Mouse (Mus musculus) forebrain, embryonic 10.5 days (tissue): ENCODE measurements at regions not wholly inside any gene's neighbourhood (a gene's known extent, or its start where the extent isn't known, plus 50 kb on each side); places are given as distances from the start of the nearest gene placed in this dataset.
"Not testable (repeated sequence)": the region's sequence is repeated elsewhere in the genome, so short reads cannot be mapped to it uniquely, and the experiment has no call there.

Experiments
- DNase-seq: peaks from one replicate; pipeline ENCODE4 v3.0.0-alpha.2; 2017; ENCODE audit warnings: low spot score; ENCODE audit errors: extremely low spot score
- H3K27ac ChIP-seq: fragments of 300-500 bp; sonication (generic); 2 replicates; pipeline ENCODE4 v1.5.1; 2016; ENCODE audit warnings: mild to moderate bottlenecking
- H3K27me3 ChIP-seq: fragments of 300-500 bp; sonication (generic); 2 replicates; pipeline ENCODE4 v1.6.1; 2016; ENCODE audit warnings: mild to moderate bottlenecking; ENCODE audit not compliant: poor library complexity, severe bottlenecking
- H3K36me3 ChIP-seq: fragments of 300-500 bp; sonication (generic); replicated peaks from 2 replicates; pipeline ENCODE4 v1.6.1; 2016; ENCODE audit warnings: mild to moderate bottlenecking, moderate library complexity
- H3K4me1 ChIP-seq: fragments of 300-500 bp; sonication (generic); 2 replicates; pipeline ENCODE4 v1.6.1; 2016
- H3K4me3 ChIP-seq: fragments of 300-500 bp; sonication (generic); 2 replicates; pipeline ENCODE4 v1.5.1; 2016; ENCODE audit warnings: mild to moderate bottlenecking, moderate library complexity
- H3K9me3 ChIP-seq: fragments of 300-500 bp; sonication (generic); 2 replicates; pipeline ENCODE4 v1.6.1; 2016; ENCODE audit warnings: mild to moderate bottlenecking, moderate library complexity
- WGBS: fragments of 180-500 bp; shearing (Covaris S2); methylation state at CpG from one replicate; pipeline ENCODE4 v1.1.7; 2016; 5-methylcytosine and 5-hydroxymethylcytosine counted together

GRCm38 (mm10) chrX:99732526-99732925 lies 88.3 kb upstream of the Tmem28 start:
- H3K4me1 ChIP-seq: no peaks in the 10 kb centered on the region
- no peaks in the 10 kb centered on the region for H3K36me3 ChIP-seq
- no peak overlapping the region for H3K27ac ChIP-seq
- H3K4me3 ChIP-seq: no peak overlapping the region
- no peaks in the 10 kb centered on the region for H3K9me3 ChIP-seq
- WGBS: 87% methylated on average over 2 of the region's 2 CpGs
- peaks cover 82% of the 10 kb centered on the region for H3K27me3 ChIP-seq
- DNase-seq: no peak

- Histone ChIP-seq H3K27ac (no peak overlapping the region), H3K27me3 (peaks cover 78% of the 10 kb centered on the region), H3K36me3 (no peaks in the 10 kb centered on the region), H3K4me1 (no peaks in the 10 kb centered on the region), H3K9me3 (no peaks in the 10 kb centered on the region), H3K4me3 (no peak overlapping the region)
- 5% methylated on average over 1 of the region's 1 CpGs for WGBS
- DNase-seq: no peak
These were observed 95.7 kb upstream of the Tmem28 start for GRCm38 (mm10) chrX:99725101-99725500.

DNA sequence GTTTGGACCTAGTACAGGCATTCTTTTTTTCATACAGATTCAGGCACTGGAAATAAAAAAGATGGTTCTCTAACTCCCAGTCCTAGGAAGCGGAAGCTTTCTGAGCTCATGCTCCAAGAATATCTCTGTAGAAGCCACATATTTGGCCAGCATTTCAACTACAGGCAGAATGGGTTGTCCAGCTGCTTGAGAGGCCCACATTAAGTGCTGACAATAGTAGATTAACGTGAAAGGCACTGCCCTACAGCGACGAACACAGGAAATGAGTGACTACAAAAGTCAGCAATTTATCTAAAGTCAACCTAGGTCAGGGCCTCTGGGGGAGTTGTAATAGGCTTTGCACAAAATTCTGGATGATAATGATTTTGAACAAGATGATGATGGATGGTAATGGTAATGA lies 125.5 kb upstream of the Tmem28 start:
- Histone ChIP-seq H3K27ac (no peak overlapping the region), H3K4me3 (no peak overlapping the region), H3K36me3 (no peaks in the 10 kb centered on the region), H3K4me1 (no peaks in the 10 kb centered on the region), H3K27me3 (peaks cover 64% of the 10 kb centered on the region), H3K9me3 (no peaks in the 10 kb centered on the region)
- WGBS: 85% methylated on average over 4 of the region's 4 CpGs
- DNase-seq: no peak

DNA sequence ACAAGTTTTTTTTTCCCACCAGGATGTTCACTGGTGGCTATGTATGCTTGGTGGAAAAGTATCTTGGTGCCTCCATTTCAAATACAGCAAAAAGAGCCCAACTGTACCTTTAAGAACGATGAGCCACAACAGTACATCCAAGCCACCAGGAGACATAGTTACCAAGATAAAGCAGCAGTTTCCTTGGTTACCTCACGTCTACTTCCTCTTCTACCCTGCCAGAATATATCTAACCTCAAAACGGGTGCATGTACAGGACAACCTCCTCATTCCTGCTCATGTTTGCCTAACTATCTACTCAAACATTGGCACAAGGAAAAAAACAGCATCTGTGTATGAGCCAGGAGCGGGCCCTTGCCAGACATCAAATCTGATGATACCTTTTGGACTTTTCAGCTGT lies 129.8 kb upstream of the Tmem28 start:
- H3K36me3 ChIP-seq: no peaks in the 10 kb centered on the region
- no peak for DNase-seq
- no peak overlapping the region for H3K27ac ChIP-seq
- no peaks in the 10 kb centered on the region for H3K9me3 ChIP-seq
- 80% methylated on average over 4 of the region's 4 CpGs for WGBS
- H3K4me3 ChIP-seq: no peak overlapping the region
- peaks cover 96% of the 10 kb centered on the region for H3K27me3 ChIP-seq
- no peaks in the 10 kb centered on the region for H3K4me1 ChIP-seq

DNA sequence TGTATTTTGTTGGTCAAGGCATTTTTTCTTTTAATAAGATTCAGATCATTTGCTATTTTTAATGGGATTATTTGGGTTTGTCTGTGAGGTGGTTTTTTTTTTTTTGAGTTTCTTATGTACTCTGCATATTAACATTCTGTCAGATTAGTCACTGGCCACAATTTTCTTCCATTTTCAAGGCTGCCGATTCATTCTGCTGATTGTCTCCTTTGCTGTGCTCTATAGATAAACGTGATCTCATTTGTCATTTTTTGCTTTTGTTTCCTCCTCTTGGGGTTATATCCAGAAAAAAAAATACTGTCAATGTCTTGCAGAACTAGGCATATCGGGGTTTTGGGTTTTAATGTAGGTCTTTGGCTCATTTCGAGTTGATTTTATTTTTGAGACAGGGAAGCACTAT lies 131.1 kb upstream of the Tmem28 start:
- no peak overlapping the region for H3K4me3 ChIP-seq
- 88% methylated on average over 4 of the region's 4 CpGs for WGBS
- H3K4me1 ChIP-seq: no peaks in the 10 kb centered on the region
- H3K36me3 ChIP-seq: no peaks in the 10 kb centered on the region
- H3K9me3 ChIP-seq: no peaks in the 10 kb centered on the region
- H3K27me3 ChIP-seq: peaks cover 95% of the 10 kb centered on the region
- no peak overlapping the region for H3K27ac ChIP-seq
- no peak for DNase-seq

DNA sequence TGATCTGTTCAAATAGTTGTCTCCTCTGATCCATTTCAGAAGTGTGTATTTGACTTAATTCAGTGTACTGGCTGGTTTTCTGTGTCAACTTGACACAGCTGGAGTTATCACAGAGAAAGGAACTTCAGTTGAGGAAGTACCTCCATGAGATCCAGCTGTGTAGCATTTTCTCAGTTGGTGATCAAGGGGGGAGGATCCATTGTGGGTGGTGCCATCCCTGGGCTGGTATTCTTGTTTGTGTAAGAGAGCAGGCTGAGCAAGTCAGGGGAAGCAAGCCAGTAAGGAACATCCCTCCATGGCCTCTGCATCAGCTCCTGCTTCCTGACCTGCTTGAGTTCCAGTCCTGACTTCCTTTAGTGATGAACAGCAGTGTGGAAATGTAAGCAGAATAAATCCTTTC lies 138.3 kb upstream of the Tmem28 start:
- DNase-seq, H3K4me1 ChIP-seq, H3K36me3 ChIP-seq, H3K9me3 ChIP-seq, H3K4me3 ChIP-seq, H3K27ac ChIP-seq: not testable (repeated sequence)
- H3K27me3 ChIP-seq: peaks cover 68% of the 10 kb centered on the region

DNA sequence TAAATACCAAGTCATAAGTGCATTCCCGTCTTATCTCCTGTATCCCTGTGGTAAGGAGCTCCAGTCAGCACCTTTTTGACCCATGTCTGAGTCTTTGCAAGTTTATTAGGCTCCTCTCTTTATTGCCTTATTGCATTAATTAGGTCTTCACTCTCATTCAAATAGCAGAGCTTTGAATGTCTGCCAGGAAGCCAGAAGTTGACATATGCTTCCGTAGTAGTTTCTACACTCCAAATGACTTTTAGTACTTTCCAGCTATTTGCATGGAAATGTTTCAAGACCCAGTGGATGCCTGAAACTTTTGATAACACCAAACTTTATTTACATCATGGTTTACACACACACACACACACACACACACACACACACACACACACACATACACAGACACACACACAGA lies 153.2 kb upstream of the Tmem28 start:
- Histone ChIP-seq H3K9me3 (no peaks in the 10 kb centered on the region), H3K4me3 (no peak overlapping the region), H3K36me3 (no peaks in the 10 kb centered on the region), H3K27me3 (peaks cover 100% of the 10 kb centered on the region), H3K27ac (no peak overlapping the region), H3K4me1 (no peaks in the 10 kb centered on the region)
- DNase-seq: no peak
- 91% methylated on average over 2 of the region's 2 CpGs for WGBS

DNA sequence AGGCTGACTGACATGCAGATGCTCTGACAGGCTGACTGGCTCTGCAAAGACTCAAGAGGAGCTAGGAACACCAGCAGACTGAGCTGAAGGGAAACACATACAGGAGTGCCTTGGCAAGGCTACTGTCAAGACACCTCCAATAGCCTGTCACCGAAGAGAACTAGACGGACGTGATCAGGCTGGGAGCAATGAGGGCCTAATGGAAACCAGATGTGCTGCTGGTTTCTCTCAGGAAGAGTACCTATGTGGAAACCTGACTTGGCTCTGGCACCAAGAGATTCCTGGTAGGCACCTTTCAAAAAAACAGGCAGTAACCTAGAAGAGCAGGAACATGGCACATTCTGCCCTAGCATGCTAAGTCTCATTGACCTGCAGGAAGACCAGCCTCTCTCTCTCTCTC lies 158.3 kb upstream of the Tmem28 start:
- H3K9me3 ChIP-seq: no peaks in the 10 kb centered on the region
- no peak overlapping the region for H3K4me3 ChIP-seq
- no peak overlapping the region for H3K27ac ChIP-seq
- H3K36me3 ChIP-seq: no peaks in the 10 kb centered on the region
- H3K4me1 ChIP-seq: peaks cover 24% of the 10 kb centered on the region
- 72% methylated on average over 3 of the region's 3 CpGs for WGBS
- H3K27me3 ChIP-seq: peaks cover 100% of the 10 kb centered on the region
- no peak for DNase-seq

- DNase-seq: peak; percentile 15
- WGBS: 30% methylated on average over 7 of the region's 8 CpGs
- peaks cover 100% of the 10 kb centered on the region for H3K27me3 ChIP-seq
- H3K4me3 ChIP-seq: no peak overlapping the region
- H3K36me3 ChIP-seq: no peaks in the 10 kb centered on the region
- H3K9me3 ChIP-seq: no peaks in the 10 kb centered on the region
- H3K4me1 ChIP-seq: peaks cover 33% of the 10 kb centered on the region
- 0 out of 2 replicates have a peak overlapping the region, but pooled peaks have one; percentile 25 for H3K27ac ChIP-seq
These were observed 161.2 kb upstream of the Tmem28 start for GRCm38 (mm10) chrX:99659496-99660140.

- no peaks in the 10 kb centered on the region for H3K36me3 ChIP-seq
- peak overlapping the region; percentile 56; the same call in 1 of the 2 replicates for H3K27ac ChIP-seq
- peaks cover 100% of the 10 kb centered on the region for H3K27me3 ChIP-seq
- H3K4me3 ChIP-seq: no peak overlapping the region
- H3K4me1 ChIP-seq: peaks cover 33% of the 10 kb centered on the region
- 23% methylated on average over 8 of the region's 8 CpGs for WGBS
- H3K9me3 ChIP-seq: no peaks in the 10 kb centered on the region
- peak; percentile 73 for DNase-seq
These were observed 162.9 kb upstream of the Tmem28 start for GRCm38 (mm10) chrX:99657790-99658451.

- H3K4me3 ChIP-seq: no peak overlapping the region
- H3K4me1 ChIP-seq: peaks cover 33% of the 10 kb centered on the region
- DNase-seq: no peak
- WGBS: 69% methylated on average over 6 of the region's 6 CpGs
- no peaks in the 10 kb centered on the region for H3K36me3 ChIP-seq
- H3K27ac ChIP-seq: no peak overlapping the region
- peaks cover 100% of the 10 kb centered on the region for H3K27me3 ChIP-seq
- H3K9me3 ChIP-seq: no peaks in the 10 kb centered on the region
These were observed 163.8 kb upstream of the Tmem28 start for GRCm38 (mm10) chrX:99656988-99657387.

DNA sequence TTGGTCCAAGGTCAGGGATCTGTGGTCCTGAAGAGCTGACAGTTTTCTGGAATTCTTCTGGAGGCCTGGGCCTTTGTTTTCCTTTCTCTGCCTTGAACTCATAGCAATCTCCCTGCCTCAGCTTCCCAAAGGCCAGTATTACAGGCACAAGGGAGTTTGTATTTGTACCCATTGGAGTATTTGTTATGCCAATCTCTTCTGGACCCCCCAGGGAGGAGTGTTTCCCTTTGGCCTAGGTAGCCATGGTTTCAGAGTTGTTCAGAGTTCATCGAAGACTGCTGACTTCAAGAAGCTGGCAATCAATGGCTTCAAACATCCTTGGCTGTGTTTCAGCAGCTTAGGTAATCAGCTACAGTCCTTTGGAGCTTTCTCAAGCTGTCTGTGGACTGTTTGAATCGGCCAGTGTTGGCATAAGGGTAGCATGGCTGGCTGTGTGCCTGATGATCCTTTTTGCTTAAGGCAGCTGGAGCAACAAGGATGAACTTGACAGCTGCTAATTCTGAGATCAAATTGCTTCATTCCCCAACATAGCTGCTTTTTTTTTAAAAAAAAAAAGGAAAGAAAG lies 161.2 kb upstream of the Pja1 start:
- H3K27me3 ChIP-seq: peaks cover 97% of the 10 kb centered on the region

DNA sequence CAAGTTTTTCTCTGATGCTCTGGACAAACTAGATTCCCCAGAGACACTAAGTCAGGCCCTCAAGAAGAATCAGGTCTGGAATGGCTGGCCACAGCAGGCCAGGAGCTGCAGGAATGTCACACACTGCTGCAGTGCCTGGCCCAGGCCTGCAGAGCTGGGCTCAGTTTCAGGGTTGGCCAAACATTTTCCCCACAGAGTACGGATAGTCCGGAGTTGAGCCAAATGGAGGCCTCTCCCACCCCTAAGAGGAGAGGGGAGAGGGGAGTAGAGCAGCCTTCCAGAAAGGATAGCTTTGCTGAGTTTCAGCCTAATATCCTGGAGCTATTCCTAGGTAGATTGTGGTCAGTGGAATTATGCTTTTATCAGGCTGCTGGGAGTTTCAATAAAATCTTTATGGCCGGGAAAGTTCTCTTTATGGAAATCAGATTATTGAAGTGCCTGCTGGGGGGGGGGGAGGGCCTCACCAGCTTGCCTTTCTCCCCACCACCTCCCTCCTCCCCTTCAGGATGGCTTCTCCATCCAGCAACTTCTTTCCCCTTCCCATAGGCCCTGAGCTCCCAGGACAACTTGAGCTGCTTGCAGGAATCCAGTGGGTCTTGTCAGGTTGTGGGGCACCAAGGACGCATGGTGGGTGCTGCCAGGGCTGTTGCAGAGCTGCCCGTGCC lies 153.6 kb upstream of the Pja1 start:
- no peak for DNase-seq
- WGBS: 81% methylated on average over 5 of the region's 5 CpGs
- no peaks in the 10 kb centered on the region for H3K9me3 ChIP-seq
- no peaks in the 10 kb centered on the region for H3K36me3 ChIP-seq
- H3K27ac ChIP-seq: no peak overlapping the region
- H3K27me3 ChIP-seq: peaks cover 99% of the 10 kb centered on the region
- no peak overlapping the region for H3K4me3 ChIP-seq
- no peaks in the 10 kb centered on the region for H3K4me1 ChIP-seq

More for the DNA sequence above, 161.2 kb upstream of the Pja1 start:
- H3K36me3 ChIP-seq: no peaks in the 10 kb centered on the region
- no peak for DNase-seq
- no peak overlapping the region for H3K27ac ChIP-seq
- H3K4me3 ChIP-seq: no peak overlapping the region
- WGBS: 89% methylated on average over 2 of the region's 2 CpGs
- no peaks in the 10 kb centered on the region for H3K9me3 ChIP-seq
- no peaks in the 10 kb centered on the region for H3K4me1 ChIP-seq
